Mouse (Mus musculus) lung, adult 2 months (tissue): ENCODE measurements around the gene Gm4846.
"Not testable (repeated sequence)": the region's sequence is repeated elsewhere in the genome, so short reads cannot be mapped to it uniquely, and the experiment has no call there.

ENCODE experiments used
- CTCF ChIP-seq: fragments of 200-500 bp; IDR thresholded peaks from 2 replicates; pipeline ENCODE4 v1.5.1; 2011; ENCODE audit warnings: mild to moderate bottlenecking, low read length, control low read depth; ENCODE audit not compliant: insufficient read depth
- POLR2A ChIP-seq: fragments of 200-500 bp; IDR thresholded peaks from 2 replicates; pipeline ENCODE4 v1.6.1; 2011; ENCODE audit warnings: low read depth, mild to moderate bottlenecking, control low read depth, low read length, borderline replicate concordance; ENCODE audit errors: extremely low read depth

- TF ChIP-seq POLR2A, CTCF: not testable (repeated sequence)
Observed at GRCm38 (mm10) chr1:166497488-166497887, at the start of gene Gm4846.
